Mouse (Mus musculus) heart, postnatal 0 days (tissue): ENCODE measurements around the gene Nr4a3.

ENCODE experiments used
- CTCF ChIP-seq: IDR thresholded peaks from 2 replicates; pipeline ENCODE4 v1.5.1; 2016; ENCODE audit warnings: antibody characterized with exemption, control low read depth, low read depth
- EP300 ChIP-seq: IDR thresholded peaks from 2 replicates; pipeline ENCODE4 v1.6.1; 2016; ENCODE audit warnings: antibody characterized with exemption, low read depth

DNA sequence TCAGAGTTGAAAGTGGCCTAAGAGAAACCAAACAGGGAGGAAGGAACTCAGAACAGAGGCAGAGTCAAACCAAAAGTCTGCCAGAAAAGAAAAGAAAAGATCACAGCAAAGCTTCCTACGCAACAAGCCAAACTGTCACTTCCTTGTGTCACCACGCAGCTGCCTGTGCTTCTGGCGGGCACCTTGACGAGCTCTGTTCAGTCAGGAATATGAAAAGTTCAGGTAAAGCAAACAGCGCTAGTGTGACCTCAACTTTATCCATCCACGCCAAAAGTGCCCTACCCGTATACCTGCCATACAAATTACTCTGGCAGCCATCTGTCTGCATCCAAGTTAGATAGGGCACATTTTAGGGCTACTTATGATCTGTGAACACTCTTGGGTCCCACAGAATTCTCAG is 5.2 kb upstream of the Nr4a3 start:
- TF ChIP-seq CTCF (no peak), EP300 (no peak)
